Mouse (Mus musculus): Measurements from ENCODE around the gene Yif1a. TPM values are rescaled to one million over a fixed set of nuclear protein-coding genes. Genes with fewer than 3 reads are reported as not detected.

Yif1a gene
- polyA plus RNA-seq, 1 experiment: 115 TPM

- peak overlapping the region; percentile 19 for H3K4me2 ChIP-seq (ENCODE audit: low read depth)
- no peak overlapping the region for H3ac ChIP-seq (ENCODE audit: control insufficient read depth, insufficient read length)
- H3K27me3 ChIP-seq (ENCODE audit: control insufficient read depth, insufficient read depth, insufficient read length): no peaks in the 10 kb centered on the region
- no peaks in the 10 kb centered on the region for H3K79me2 ChIP-seq (ENCODE audit: control insufficient read depth, insufficient read depth)
- H3K36me3 ChIP-seq (ENCODE audit: control insufficient read depth, insufficient read depth): no peaks in the 10 kb centered on the region
- H3K4me3 ChIP-seq: no peak overlapping the region
- TF ChIP-seq REST (IDR thresholded peaks at IDR 0.05; ENCODE audit: insufficient read depth, insufficient read length) (no peak), MYOD1 (IDR thresholded peaks at IDR 0.05; ENCODE audit: control insufficient read depth in 1 of 3, insufficient read length in 2 of 3, low read depth in 2 of 3) (no peak), USF1 (IDR thresholded peaks at IDR 0.05; ENCODE audit: low read depth) (no peak), SRF (IDR thresholded peaks at IDR 0.05; ENCODE audit: control insufficient read depth, insufficient read length, low read depth) (no peak), CEBPB (IDR thresholded peaks at IDR 0.05; ENCODE audit: insufficient read depth, poor library complexity, severe bottlenecking) (no peak), MAX (IDR thresholded peaks at IDR 0.05; ENCODE audit: low read depth) (no peak)
Observed at GRCm38 (mm10) chr19:5065104-5065503, 23.2 kb upstream of the Yif1a start.

- no peaks in the 10 kb centered on the region for H3K27me3 ChIP-seq (ENCODE audit: control insufficient read depth, insufficient read depth, insufficient read length)
- H3K4me2 ChIP-seq (ENCODE audit: low read depth): peak overlapping the region; percentile 60
- H3K4me3 ChIP-seq: no peak overlapping the region
- H3K36me3 ChIP-seq (ENCODE audit: control insufficient read depth, insufficient read depth): no peaks in the 10 kb centered on the region
- TF ChIP-seq MYOG (IDR thresholded peaks at IDR 0.05; ENCODE audit: control insufficient read depth in 1 of 3, insufficient read depth in 1 of 3, insufficient read length in 2 of 3, low read depth in 2 of 3): no peak
- TF ChIP-seq SRF (IDR thresholded peaks at IDR 0.05; ENCODE audit: control insufficient read depth, insufficient read length, low read depth): no peak
- no peak for TF ChIP-seq TCF3 (IDR thresholded peaks at IDR 0.05; ENCODE audit: insufficient read length, low read depth)
- no peak for TF ChIP-seq CEBPB (IDR thresholded peaks at IDR 0.05; ENCODE audit: insufficient read depth, poor library complexity, severe bottlenecking)
- TF ChIP-seq MAX (IDR thresholded peaks at IDR 0.05; ENCODE audit: low read depth): no peak
- no peak for TF ChIP-seq REST (IDR thresholded peaks at IDR 0.05; ENCODE audit: insufficient read depth, insufficient read length)
- H3ac ChIP-seq (ENCODE audit: control insufficient read depth, insufficient read length): peak overlapping the region; percentile 8
- H3K79me2 ChIP-seq (ENCODE audit: control insufficient read depth, insufficient read depth): no peaks in the 10 kb centered on the region
Observed at GRCm38 (mm10) chr19:5067040-5067799, 21.1 kb upstream of the Yif1a start.

GRCm38 (mm10) chr19:5067867-5068569 is 20.3 kb upstream of the Yif1a start, which contains the start of gene Cd248:
Cd248 (plus strand) TSS chr19:5068078.
- Histone ChIP-seq H3K4me2 (ENCODE audit: low read depth) (peak within 1 kb of the TSS; percentile 60), H3K4me3 (no peak within 1 kb of the TSS), H3K27me3 (ENCODE audit: control insufficient read depth, insufficient read depth, insufficient read length) (no peaks in the 10 kb centered on the region), H3K79me2 (ENCODE audit: control insufficient read depth, insufficient read depth) (no peaks in the 10 kb centered on the region), H3K36me3 (ENCODE audit: control insufficient read depth, insufficient read depth) (no peaks in the 10 kb centered on the region), H3ac (ENCODE audit: control insufficient read depth, insufficient read length) (peak within 1 kb of the TSS; percentile 8)
- TF ChIP-seq MAX (IDR thresholded peaks at IDR 0.05; ENCODE audit: low read depth) (no peak), TCF12 (IDR thresholded peaks at IDR 0.05; ENCODE audit: insufficient read depth, poor library complexity, severe bottlenecking) (no peak), POLR2AphosphoS2 (IDR thresholded peaks at IDR 0.05; ENCODE audit: insufficient read length, low read depth) (peak; percentile 45), POLR2A (IDR thresholded peaks at IDR 0.05; ENCODE audit: insufficient read length, low read depth) (peak; percentile 71), TCF3 (IDR thresholded peaks at IDR 0.05; ENCODE audit: insufficient read length, low read depth) (no peak), E2F4 (IDR thresholded peaks at IDR 0.05; ENCODE audit: insufficient read depth) (no peak), MYOD1 (IDR thresholded peaks at IDR 0.05; ENCODE audit: control insufficient read depth in 1 of 3, insufficient read length in 2 of 3, low read depth in 2 of 3) (peak in 1 of 3 experiments; percentile 40), CEBPB (IDR thresholded peaks at IDR 0.05; ENCODE audit: insufficient read depth, poor library complexity, severe bottlenecking) (no peak), USF1 (IDR thresholded peaks at IDR 0.05; ENCODE audit: low read depth) (no peak), REST (IDR thresholded peaks at IDR 0.05; ENCODE audit: insufficient read depth, insufficient read length) (no peak), MYOG (IDR thresholded peaks at IDR 0.05; ENCODE audit: control insufficient read depth in 1 of 3, insufficient read depth in 1 of 3, insufficient read length in 2 of 3, low read depth in 2 of 3) (peak in 2 of 3 experiments; percentile 19 to 48), SRF (IDR thresholded peaks at IDR 0.05; ENCODE audit: control insufficient read depth, insufficient read length, low read depth) (no peak)

GRCm38 (mm10) chr19:5068570-5069234 is 19.6 kb upstream of the Yif1a start:
- no peaks in the 10 kb centered on the region for H3K27me3 ChIP-seq (ENCODE audit: control insufficient read depth, insufficient read depth, insufficient read length)
- no peak overlapping the region for H3K4me3 ChIP-seq
- peak overlapping the region; percentile 8 for H3ac ChIP-seq (ENCODE audit: control insufficient read depth, insufficient read length)
- no peaks in the 10 kb centered on the region for H3K36me3 ChIP-seq (ENCODE audit: control insufficient read depth, insufficient read depth)
- peak overlapping the region; percentile 60 for H3K4me2 ChIP-seq (ENCODE audit: low read depth)
- TF ChIP-seq TCF12 (IDR thresholded peaks at IDR 0.05; ENCODE audit: insufficient read depth, poor library complexity, severe bottlenecking) (no peak), REST (IDR thresholded peaks at IDR 0.05; ENCODE audit: insufficient read depth, insufficient read length) (no peak), MYOG (IDR thresholded peaks at IDR 0.05; ENCODE audit: control insufficient read depth in 1 of 3, insufficient read depth in 1 of 3, insufficient read length in 2 of 3, low read depth in 2 of 3) (no peak), SRF (IDR thresholded peaks at IDR 0.05; ENCODE audit: control insufficient read depth, insufficient read length, low read depth) (no peak), POLR2AphosphoS2 (IDR thresholded peaks at IDR 0.05; ENCODE audit: insufficient read length, low read depth) (no peak), E2F4 (IDR thresholded peaks at IDR 0.05; ENCODE audit: insufficient read depth) (no peak), USF1 (IDR thresholded peaks at IDR 0.05; ENCODE audit: low read depth) (no peak), MAX (IDR thresholded peaks at IDR 0.05; ENCODE audit: low read depth) (no peak), MYOD1 (IDR thresholded peaks at IDR 0.05; ENCODE audit: control insufficient read depth in 1 of 3, insufficient read length in 2 of 3, low read depth in 2 of 3) (no peak), POLR2A (IDR thresholded peaks at IDR 0.05; ENCODE audit: insufficient read length, low read depth) (no peak), CEBPB (IDR thresholded peaks at IDR 0.05; ENCODE audit: insufficient read depth, poor library complexity, severe bottlenecking) (no peak), TCF3 (IDR thresholded peaks at IDR 0.05; ENCODE audit: insufficient read length, low read depth) (no peak)
- no peaks in the 10 kb centered on the region for H3K79me2 ChIP-seq (ENCODE audit: control insufficient read depth, insufficient read depth)
